Mouse (Mus musculus) embryo, embryonic 11.5 days (tissue): ENCODE measurements at regions not wholly inside any gene's neighbourhood (a gene's known extent, or its start where the extent isn't known, plus 50 kb on each side); places are given as distances from the start of the nearest gene placed in this dataset.

ENCODE experiments used
- DNase-seq: peaks from one replicate; pipeline ENCODE4 v3.0.0-alpha.2; 2012; ENCODE audit warnings: low read depth, low spot score

- DNase-seq: no peak
Measured at GRCm38 (mm10) chr9:116285691-116286431, 110.7 kb upstream of the Tgfbr2 start.

- DNase-seq: no peak
Measured at GRCm38 (mm10) chr9:116283790-116284526, 108.8 kb upstream of the Tgfbr2 start.

- DNase-seq: no peak
Measured at GRCm38 (mm10) chr9:116281654-116282053, 106.5 kb upstream of the Tgfbr2 start.

- no peak for DNase-seq
Measured at GRCm38 (mm10) chr9:116280146-116280545, 105.0 kb upstream of the Tgfbr2 start.

- DNase-seq: no peak
Measured at GRCm38 (mm10) chr9:116278862-116279261, 103.7 kb upstream of the Tgfbr2 start.

GRCm38 (mm10) chr9:116277736-116278135, 102.6 kb upstream of the Tgfbr2 start:
- DNase-seq: no peak

GRCm38 (mm10) chr9:116276141-116276540, 101.0 kb upstream of the Tgfbr2 start:
- DNase-seq: no peak

- no peak for DNase-seq
Measured at GRCm38 (mm10) chr9:116272446-116272845, 97.3 kb upstream of the Tgfbr2 start.

GRCm38 (mm10) chr9:116270417-116270828, 95.3 kb upstream of the Tgfbr2 start:
- DNase-seq: no peak

GRCm38 (mm10) chr9:116267411-116267810, 92.3 kb upstream of the Tgfbr2 start:
- DNase-seq: no peak

- no peak for DNase-seq
Measured at GRCm38 (mm10) chr9:116263833-116264232, 88.7 kb upstream of the Tgfbr2 start.

- no peak for DNase-seq
Measured at GRCm38 (mm10) chr9:116259569-116259968, 84.4 kb upstream of the Tgfbr2 start.

- DNase-seq: no peak
Measured at GRCm38 (mm10) chr9:116253546-116253945, 78.4 kb upstream of the Tgfbr2 start.

- no peak for DNase-seq
Measured at GRCm38 (mm10) chr9:116252788-116253187, 77.6 kb upstream of the Tgfbr2 start.

GRCm38 (mm10) chr9:116249791-116250190, 74.6 kb upstream of the Tgfbr2 start:
- no peak for DNase-seq

- DNase-seq: no peak
Measured at GRCm38 (mm10) chr9:116245136-116245535, 70.0 kb upstream of the Tgfbr2 start.

- no peak for DNase-seq
Measured at GRCm38 (mm10) chr9:116244619-116244899, 69.4 kb upstream of the Tgfbr2 start.

GRCm38 (mm10) chr9:116243775-116244618, 68.8 kb upstream of the Tgfbr2 start:
- no peak for DNase-seq

- DNase-seq: no peak
Measured at GRCm38 (mm10) chr9:116241933-116242526, 66.9 kb upstream of the Tgfbr2 start.

GRCm38 (mm10) chr9:116241290-116241689, 66.1 kb upstream of the Tgfbr2 start:
- DNase-seq: no peak

- no peak for DNase-seq
Measured at GRCm38 (mm10) chr9:116236836-116237235, 61.7 kb upstream of the Tgfbr2 start.

GRCm38 (mm10) chr9:116234170-116234569, 59.0 kb upstream of the Tgfbr2 start:
- no peak for DNase-seq
